Mouse (Mus musculus) yolk sac, embryonic 10.5 days (tissue): ENCODE data around the gene Olfr319.
"Not testable (repeated sequence)": the region's sequence is repeated elsewhere in the genome, so short reads cannot be mapped to it uniquely, and the experiment has no call there.

ENCODE experiments used
- DNase-seq: peaks from one replicate; pipeline ENCODE4 v3.0.0-alpha.2; 2017; ENCODE audit warnings: low spot score

Olfr319 gene

DNA sequence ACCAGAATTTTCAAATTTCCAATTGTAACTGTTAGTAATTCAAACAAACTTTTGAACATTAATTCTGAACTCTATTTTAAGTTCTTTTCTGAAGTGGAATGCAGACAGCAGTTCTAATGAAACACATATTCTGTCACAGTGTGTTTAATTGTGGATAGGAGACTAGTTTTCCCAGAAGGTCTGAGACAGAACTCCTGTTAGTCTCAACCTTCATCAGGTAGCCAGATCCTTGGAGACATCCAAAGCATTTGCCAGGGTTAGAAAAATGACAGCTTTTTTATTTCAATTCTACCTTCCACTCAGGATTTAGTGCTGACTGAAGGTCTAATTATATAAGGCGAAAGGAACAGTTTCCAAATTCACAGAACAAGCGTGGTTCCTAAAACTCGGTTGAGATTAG, at the start of gene Olfr319:
Gene Olfr319, plus strand, starts transcription at position 301 of the 400 bp plus-strand sequence.
- DNase-seq: no peak

DNA sequence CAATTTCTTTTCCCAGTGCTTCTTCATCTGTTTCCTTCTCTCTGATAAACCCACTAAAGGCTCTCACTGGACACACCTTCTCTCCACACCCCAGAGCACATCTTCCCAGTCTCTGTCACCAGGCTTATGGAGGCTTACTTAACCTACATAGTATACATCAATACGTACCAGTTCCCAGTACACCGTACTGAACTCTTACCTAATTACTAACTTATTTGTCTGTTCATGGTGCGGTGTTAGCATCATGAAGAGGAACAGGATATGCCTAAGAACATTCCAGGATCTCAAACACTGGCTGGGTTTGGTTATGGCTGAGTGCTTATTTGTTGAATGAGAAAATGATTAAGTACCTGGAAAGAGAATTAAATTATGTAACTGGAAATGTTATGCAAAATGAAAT, 43.8 kb upstream of the Olfr319 start:
- DNase-seq: no peak

DNA sequence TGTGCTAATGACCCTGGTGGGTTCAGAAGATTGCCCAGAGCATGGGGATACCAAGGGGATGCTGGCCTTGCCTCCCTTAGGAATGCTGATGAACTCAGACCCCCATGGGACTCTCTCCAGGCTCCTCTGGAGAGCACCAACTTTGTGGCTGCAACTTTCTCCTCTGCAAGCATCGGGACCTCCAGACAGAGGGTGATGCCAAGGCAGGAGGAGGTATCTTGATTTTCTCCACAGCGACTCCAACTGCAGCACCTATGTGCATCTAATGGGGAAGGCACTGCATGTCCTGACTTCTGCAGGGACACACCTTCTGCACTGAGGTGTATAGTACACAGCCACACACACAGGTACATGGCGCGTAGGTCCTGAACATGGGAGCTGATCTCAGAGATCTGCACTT, 40.4 kb upstream of the Olfr319 start, which contains the start of gene Olfr322:
Gene Olfr322, plus strand, starts transcription at position 187 of the 400 bp plus-strand sequence.
- no peak for DNase-seq

GRCm38 (mm10) chr11:58669252-58669651, 29.7 kb upstream of the Olfr319 start:
- no peak for DNase-seq

GRCm38 (mm10) chr11:58671825-58672224, 27.1 kb upstream of the Olfr319 start:
- DNase-seq: no peak

DNA sequence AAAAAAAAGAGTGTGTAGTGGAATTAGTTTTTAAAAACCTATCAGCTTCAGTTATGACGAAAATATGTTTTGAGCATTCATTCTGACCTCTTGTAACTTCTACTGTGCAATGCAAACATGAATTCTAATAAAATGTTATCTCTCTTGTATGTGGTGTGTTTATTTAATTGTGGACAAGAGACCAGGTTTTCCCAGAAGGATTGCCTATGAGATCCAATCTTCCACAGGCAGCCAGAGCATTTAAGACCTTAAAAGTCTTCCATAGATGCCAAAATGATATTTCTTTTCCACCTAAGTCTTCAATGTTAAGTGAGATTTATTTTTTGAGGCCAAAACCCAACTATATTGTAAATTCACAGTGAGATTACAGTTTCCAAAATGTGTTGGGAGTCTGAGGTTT, 18.2 kb upstream of the Olfr319 start, which contains the start of gene Olfr320:
Gene Olfr320, plus strand, starts transcription at position 301 of the 400 bp plus-strand sequence.
- DNase-seq: no peak

GRCm38 (mm10) chr11:58709086-58709485, 10.1 kb downstream of the Olfr319 start:
- DNase-seq: no peak

- DNase-seq: not testable (repeated sequence)
Observed at GRCm38 (mm10) chr11:58717723-58718122, 18.8 kb downstream of the Olfr319 start.

- no peak for DNase-seq
Observed at GRCm38 (mm10) chr11:58719701-58720100, 20.7 kb downstream of the Olfr319 start.

DNA sequence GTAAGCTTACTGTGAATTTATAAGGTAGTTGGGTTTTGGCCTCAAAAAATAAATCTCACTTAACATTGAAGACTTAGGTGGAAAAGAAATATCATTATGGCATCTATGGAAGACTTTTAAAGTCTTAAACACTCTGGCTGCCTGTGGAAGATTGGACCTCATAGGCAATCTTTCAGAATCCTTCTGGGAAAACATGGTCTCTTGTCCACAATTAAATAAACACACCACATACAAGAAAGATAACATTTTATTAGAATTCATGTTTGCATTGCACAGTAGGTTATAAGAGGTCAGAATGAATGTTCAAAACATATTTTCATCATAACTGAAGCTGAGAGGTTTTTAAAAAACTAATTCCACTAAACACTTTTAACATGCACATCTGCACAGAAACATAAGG, 25.0 kb downstream of the Olfr319 start, which contains the start of gene Olfr318:
Gene Olfr318, minus strand, starts transcription at position 101 of the 400 bp plus-strand sequence.
- DNase-seq: no peak

GRCm38 (mm10) chr11:58727896-58728650, 29.1 kb downstream of the Olfr319 start:
- peak; percentile 17 for DNase-seq

- no peak for DNase-seq
Observed at GRCm38 (mm10) chr11:58733372-58733771, 34.4 kb downstream of the Olfr319 start.

DNA sequence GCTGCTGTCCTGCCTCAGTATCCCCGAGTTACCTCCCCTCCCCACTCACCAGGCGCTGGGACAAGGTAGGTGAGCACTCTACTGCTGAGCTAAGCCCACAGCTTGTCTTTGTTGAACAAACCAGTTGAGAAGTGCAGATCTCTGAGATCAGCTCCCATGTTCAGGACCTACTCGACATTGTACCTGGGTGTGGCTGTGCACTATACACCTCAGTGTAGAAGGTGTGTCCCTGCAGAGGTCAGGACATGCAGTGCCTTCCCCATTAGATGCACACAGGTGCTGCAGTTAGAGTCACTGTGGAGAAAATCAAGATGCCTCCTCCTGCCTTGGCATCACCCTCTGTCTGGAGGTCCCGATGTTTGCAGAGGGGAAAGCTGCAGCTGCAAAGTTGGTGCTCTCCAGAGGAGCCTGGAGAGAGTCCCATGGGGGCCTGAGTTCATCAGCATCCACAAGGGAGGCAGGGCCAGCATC, 39.9 kb downstream of the Olfr319 start, which contains the start of gene Olfr317:
Gene Olfr317, minus strand, starts transcription at position 421 of the 471 bp plus-strand sequence.
- no peak for DNase-seq

GRCm38 (mm10) chr11:58751096-58751495, 52.1 kb downstream of the Olfr319 start:
- DNase-seq: not testable (repeated sequence)

GRCm38 (mm10) chr11:58752434-58752833, 53.5 kb downstream of the Olfr319 start, which contains the start of gene Olfr316:
Olfr316 (plus strand) TSS chr11:58752734.
- DNase-seq: no peak
